Mouse (Mus musculus): ENCODE data around the gene Bckdhb. TPM values are rescaled to one million over a fixed set of nuclear protein-coding genes. Genes with fewer than 3 reads are reported as not detected.
"Not testable (repeated sequence)": the region's sequence is repeated elsewhere in the genome, so short reads cannot be mapped to it uniquely, and the experiment has no call there.

Bckdhb gene
- polyA plus RNA-seq, 1 experiment: 35.5 TPM

GRCm38 (mm10) chr9:84050867-84051635 is 126.1 kb downstream of the Bckdhb start:
- no peak for TF ChIP-seq POLR2A (IDR thresholded peaks at IDR 0.05; ENCODE audit: extremely low read depth, insufficient read depth, low read length)
- no peak for TF ChIP-seq CTCF (IDR thresholded peaks at IDR 0.05; ENCODE audit: extremely low read depth, insufficient read depth, low read length)
- no peak overlapping the region for H3K4me3 ChIP-seq (ENCODE audit: insufficient read depth, low read length)
- H3K4me1 ChIP-seq (ENCODE audit: control insufficient read depth, insufficient read depth, low read length): peaks cover 1% of the 10 kb centered on the region; the same call in 1 of the 2 replicates
- no peak overlapping the region for H3K27ac ChIP-seq (ENCODE audit: insufficient read depth, low read length)

GRCm38 (mm10) chr9:84055125-84055807 is 130.3 kb downstream of the Bckdhb start:
- no peak overlapping the region for H3K27ac ChIP-seq (ENCODE audit: insufficient read depth, low read length)
- TF ChIP-seq CTCF (IDR thresholded peaks at IDR 0.05; ENCODE audit: extremely low read depth, insufficient read depth, low read length) (no peak), POLR2A (IDR thresholded peaks at IDR 0.05; ENCODE audit: extremely low read depth, insufficient read depth, low read length) (no peak)
- H3K4me1 ChIP-seq (ENCODE audit: control insufficient read depth, insufficient read depth, low read length): peaks cover 1% of the 10 kb centered on the region; the same call in 1 of the 2 replicates
- H3K4me3 ChIP-seq (ENCODE audit: insufficient read depth, low read length): no peak overlapping the region

GRCm38 (mm10) chr9:84060781-84061180 is 135.8 kb downstream of the Bckdhb start:
- not testable (repeated sequence) for H3K27ac ChIP-seq (ENCODE audit: insufficient read depth, low read length); H3K4me3 ChIP-seq (ENCODE audit: insufficient read depth, low read length)

GRCm38 (mm10) chr9:84063617-84064016 is 138.7 kb downstream of the Bckdhb start:
- Histone ChIP-seq H3K4me3 (ENCODE audit: insufficient read depth, low read length) (no peak overlapping the region), H3K4me1 (ENCODE audit: control insufficient read depth, insufficient read depth, low read length) (no peaks in the 10 kb centered on the region), H3K27ac (ENCODE audit: insufficient read depth, low read length) (no peak overlapping the region)
- TF ChIP-seq POLR2A (IDR thresholded peaks at IDR 0.05; ENCODE audit: extremely low read depth, insufficient read depth, low read length) (no peak), CTCF (IDR thresholded peaks at IDR 0.05; ENCODE audit: extremely low read depth, insufficient read depth, low read length) (no peak)

More at GRCm38 (mm10) chr9:84060781-84061180, 135.8 kb downstream of the Bckdhb start:
- not testable (repeated sequence) for H3K4me1 ChIP-seq (ENCODE audit: control insufficient read depth, insufficient read depth, low read length)

GRCm38 (mm10) chr9:84064113-84064512 is 139.2 kb downstream of the Bckdhb start:
- Histone ChIP-seq H3K27ac (ENCODE audit: insufficient read depth, low read length) (no peak overlapping the region), H3K4me1 (ENCODE audit: control insufficient read depth, insufficient read depth, low read length) (no peaks in the 10 kb centered on the region), H3K4me3 (ENCODE audit: insufficient read depth, low read length) (no peak overlapping the region)
- no peak for TF ChIP-seq CTCF (IDR thresholded peaks at IDR 0.05; ENCODE audit: extremely low read depth, insufficient read depth, low read length)

GRCm38 (mm10) chr9:84070247-84070646 is 145.3 kb downstream of the Bckdhb start:
- TF ChIP-seq CTCF (IDR thresholded peaks at IDR 0.05; ENCODE audit: extremely low read depth, insufficient read depth, low read length): no peak
- TF ChIP-seq POLR2A (IDR thresholded peaks at IDR 0.05; ENCODE audit: extremely low read depth, insufficient read depth, low read length): no peak
- Histone ChIP-seq H3K27ac (ENCODE audit: insufficient read depth, low read length) (no peak overlapping the region), H3K4me1 (ENCODE audit: control insufficient read depth, insufficient read depth, low read length) (no peaks in the 10 kb centered on the region), H3K4me3 (ENCODE audit: insufficient read depth, low read length) (no peak overlapping the region)

- Histone ChIP-seq H3K4me1 (ENCODE audit: control insufficient read depth, insufficient read depth, low read length) (no peaks in the 10 kb centered on the region), H3K4me3 (ENCODE audit: insufficient read depth, low read length) (no peak overlapping the region), H3K27ac (ENCODE audit: insufficient read depth, low read length) (no peak overlapping the region)
- TF ChIP-seq CTCF (IDR thresholded peaks at IDR 0.05; ENCODE audit: extremely low read depth, insufficient read depth, low read length) (no peak), POLR2A (IDR thresholded peaks at IDR 0.05; ENCODE audit: extremely low read depth, insufficient read depth, low read length) (no peak)
Measured at GRCm38 (mm10) chr9:84070740-84071139, 145.8 kb downstream of the Bckdhb start.

- Histone ChIP-seq H3K4me1 (ENCODE audit: control insufficient read depth, insufficient read depth, low read length) (no peaks in the 10 kb centered on the region), H3K4me3 (ENCODE audit: insufficient read depth, low read length) (no peak overlapping the region), H3K27ac (ENCODE audit: insufficient read depth, low read length) (no peak overlapping the region)
- TF ChIP-seq CTCF (IDR thresholded peaks at IDR 0.05; ENCODE audit: extremely low read depth, insufficient read depth, low read length): no peak
- TF ChIP-seq POLR2A (IDR thresholded peaks at IDR 0.05; ENCODE audit: extremely low read depth, insufficient read depth, low read length): no peak
Measured at GRCm38 (mm10) chr9:84072534-84072933, 147.6 kb downstream of the Bckdhb start.

GRCm38 (mm10) chr9:84073237-84073636 is 148.3 kb downstream of the Bckdhb start:
- H3K4me1 ChIP-seq (ENCODE audit: control insufficient read depth, insufficient read depth, low read length): no peaks in the 10 kb centered on the region
- no peak overlapping the region for H3K4me3 ChIP-seq (ENCODE audit: insufficient read depth, low read length)
- no peak for TF ChIP-seq CTCF (IDR thresholded peaks at IDR 0.05; ENCODE audit: extremely low read depth, insufficient read depth, low read length)
- no peak for TF ChIP-seq POLR2A (IDR thresholded peaks at IDR 0.05; ENCODE audit: extremely low read depth, insufficient read depth, low read length)
- H3K27ac ChIP-seq (ENCODE audit: insufficient read depth, low read length): no peak overlapping the region

- H3K4me3 ChIP-seq (ENCODE audit: insufficient read depth, low read length): no peak overlapping the region
- TF ChIP-seq CTCF (IDR thresholded peaks at IDR 0.05; ENCODE audit: extremely low read depth, insufficient read depth, low read length): no peak
- no peak for TF ChIP-seq POLR2A (IDR thresholded peaks at IDR 0.05; ENCODE audit: extremely low read depth, insufficient read depth, low read length)
- H3K27ac ChIP-seq (ENCODE audit: insufficient read depth, low read length): no peak overlapping the region
- no peaks in the 10 kb centered on the region; the same call in 1 of the 2 replicates for H3K4me1 ChIP-seq (ENCODE audit: control insufficient read depth, insufficient read depth, low read length)
Measured at GRCm38 (mm10) chr9:84083551-84083950, 158.6 kb downstream of the Bckdhb start.
